ENCODE assay signal across 15 mouse cellular contexts in genomic region chr12:25241675-25242074, GRCm38 (mm10).
"Had no signal": no experiment of that assay in that cellular context is flagged by ENCODE, and none has a peak within 500 bp of the region (broad histone marks: within the 10 kb centered on the region; RNA-seq: fewer than 3 reads in every experiment).

No protein-coding gene starts in this region.

- H3K27me3 ChIP-seq: midbrain, embryonic 13.5 days; midbrain, embryonic 15.5 days; neural tube, embryonic 13.5 days; neural tube, embryonic 15.5 days; stomach, embryonic 15.5 days had no signal

- DNase-seq: lung, adult 18-20 months; lung, embryonic 14.5 days; lung, postnatal 10 days; right cerebral cortex, postnatal 14 days; thymus, postnatal 25 days; thymus, postnatal 4 days had no signal

- H3K4me3 ChIP-seq: megakaryocyte, embryonic 14.5 days; midbrain, embryonic 13.5 days; midbrain, embryonic 15.5 days; neural tube, embryonic 13.5 days; neural tube, embryonic 15.5 days; stomach, embryonic 15.5 days had no signal

- ATAC-seq: midbrain, embryonic 13.5 days; midbrain, embryonic 15.5 days had no signal

- H3K4me1 ChIP-seq: neural tube, embryonic 13.5 days; neural tube, embryonic 15.5 days had no signal

- H3K27ac ChIP-seq: macrophage; midbrain, embryonic 13.5 days; midbrain, embryonic 15.5 days; neural tube, embryonic 13.5 days; neural tube, embryonic 15.5 days; stomach, embryonic 15.5 days; stomach, postnatal 0 days had no signal

- H3K4me2 ChIP-seq: lung, embryonic 14.5 days; midbrain, embryonic 11.5 days; midbrain, embryonic 13.5 days; midbrain, embryonic 15.5 days; neural tube, embryonic 13.5 days; neural tube, embryonic 15.5 days; stomach, embryonic 15.5 days had no signal

- H3K36me3 ChIP-seq: midbrain, embryonic 13.5 days; midbrain, embryonic 15.5 days; neural tube, embryonic 13.5 days; neural tube, embryonic 15.5 days; stomach, embryonic 15.5 days had no signal

- H3K9me3 ChIP-seq: megakaryocyte, embryonic 14.5 days; midbrain, embryonic 13.5 days; midbrain, embryonic 15.5 days; neural tube, embryonic 13.5 days; neural tube, embryonic 15.5 days; stomach, embryonic 15.5 days had no signal

- H3K9ac ChIP-seq: lung, embryonic 14.5 days; midbrain, embryonic 13.5 days; midbrain, embryonic 15.5 days; neural tube, embryonic 13.5 days; neural tube, embryonic 15.5 days; stomach, embryonic 15.5 days had no signal
